15 mouse cellular contexts compared by ENCODE assay signal in genomic region chr4:154346731-154347522, GRCm38 (mm10). TPM values are rescaled to one million over a fixed set of nuclear protein-coding genes. Genes with fewer than 3 reads are reported as not detected.
DNase-seq lines count a peak whose midpoint lies in the region; ATAC-seq lines count a peak whose summit lies in the region.
"Had no signal": no experiment of that assay in that cellular context is flagged by ENCODE, and none has a peak within 500 bp of the region (broad histone marks: within the 10 kb centered on the region; RNA-seq: fewer than 3 reads in every experiment).

No protein-coding gene starts in this region.

- H3K4me2 ChIP-seq in kidney, embryonic 16.5 days (replicated peaks; ENCODE audit: low read depth, low read length), result 0 out of 2 replicates have a peak overlapping the region, but pooled peaks have one; percentile 3
- no peak overlapping the region for H3K4me2 ChIP-seq in hindbrain, embryonic 12.5 days (replicated peaks)
- no peak overlapping the region for H3K4me2 ChIP-seq in neural tube, embryonic 13.5 days

- no peak overlapping the region for H3K9ac ChIP-seq in kidney, embryonic 16.5 days (replicated peaks; ENCODE audit: low read length)
- no peak overlapping the region for H3K9ac ChIP-seq in hindbrain, embryonic 12.5 days
- H3K9ac ChIP-seq in neural tube, embryonic 13.5 days, result no peak overlapping the region

- peaks cover 76% of the 10 kb centered on the region for H3K27me3 ChIP-seq in kidney, embryonic 16.5 days (ENCODE audit: insufficient read depth, low read length)
- peaks cover 6% of the 10 kb centered on the region; the same call in 1 of the 2 replicates for H3K27me3 ChIP-seq in hindbrain, embryonic 12.5 days
- peaks cover 34% of the 10 kb centered on the region for H3K27me3 ChIP-seq in neural tube, embryonic 13.5 days
- H3K27me3 ChIP-seq: CH12.LX had no signal

- peak overlapping the region; percentile 44 for H3K27ac ChIP-seq in kidney, embryonic 16.5 days (ENCODE audit: low read length)
- no peak overlapping the region for H3K27ac ChIP-seq in hindbrain, embryonic 12.5 days
- H3K27ac ChIP-seq in neural tube, embryonic 13.5 days (replicated peaks), result no peak overlapping the region; the same call in 1 of the 2 replicates
- H3K27ac ChIP-seq: macrophage had no signal

- peaks cover 29% of the 10 kb centered on the region for H3K4me1 ChIP-seq in kidney, embryonic 16.5 days (ENCODE audit: insufficient read depth, low read length)
- H3K4me1 ChIP-seq in hindbrain, embryonic 12.5 days, result peaks cover 22% of the 10 kb centered on the region
- peaks cover 28% of the 10 kb centered on the region for H3K4me1 ChIP-seq in neural tube, embryonic 13.5 days (replicated peaks)

- no peak overlapping the region for H3K4me3 ChIP-seq in kidney, embryonic 16.5 days (ENCODE audit: low read length)
- no peak overlapping the region for H3K4me3 ChIP-seq in hindbrain, embryonic 12.5 days
- no peak overlapping the region for H3K4me3 ChIP-seq in neural tube, embryonic 13.5 days

- no peak for DNase-seq in kidney, postnatal 25 days
- peak; percentile 25 for DNase-seq in embryo, embryonic 9.5 days (ENCODE audit: extremely low spot score)
- no peak for DNase-seq in cerebellum, adult 8-10 months
- no peak for DNase-seq in ovary, adult 18-20 months (ENCODE audit: low spot score)
- DNase-seq: adrenal gland, postnatal 10 days; heart, postnatal 14 days; kidney, adult 2 months had no signal

- 6% methylated on average over 19 of the region's 19 CpGs for WGBS in kidney, embryonic 16.5 days
- 46% methylated on average over 19 of the region's 19 CpGs for WGBS in hindbrain, embryonic 12.5 days
- 18% methylated on average over 19 of the region's 19 CpGs for WGBS in neural tube, embryonic 13.5 days

- peak; percentile 67 for ATAC-seq in kidney, embryonic 16.5 days (ENCODE audit: low FRiP score, low TSS enrichment)
- peak; percentile 65 for ATAC-seq in hindbrain, embryonic 12.5 days (ENCODE audit: low FRiP score)
- ATAC-seq in neural tube, embryonic 13.5 days (ENCODE audit: low read depth), result peak; percentile 49
- ATAC-seq: Patski had no signal

- peaks cover 3% of the 10 kb centered on the region; the same call in 1 of the 2 replicates for H3K9me3 ChIP-seq in kidney, embryonic 16.5 days (ENCODE audit: low read length)
- H3K9me3 ChIP-seq in hindbrain, embryonic 12.5 days (replicated peaks), result no peaks in the 10 kb centered on the region
- no peaks in the 10 kb centered on the region for H3K9me3 ChIP-seq in neural tube, embryonic 13.5 days

- no peaks in the 10 kb centered on the region for H3K36me3 ChIP-seq in kidney, embryonic 16.5 days (ENCODE audit: insufficient read depth, low read length)
- H3K36me3 ChIP-seq in hindbrain, embryonic 12.5 days, result peaks cover 6% of the 10 kb centered on the region; the same call in 1 of the 2 replicates
- H3K36me3 ChIP-seq in neural tube, embryonic 13.5 days, result no peaks in the 10 kb centered on the region

RNA-seq across cellular contexts. Expression of gene B230104I21Rik, which starts 11.0 kb away (rescaled TPM):
- 0.37 TPM in 1 of 2 replicates, not detected in the other for polyA plus RNA-seq in kidney, embryonic 16.5 days (2015; fragmentation: Nextera tagmentation; extraction: Ambion mirVana)
- polyA plus RNA-seq in hindbrain, embryonic 12.5 days (2016; fragmentation: Nextera tagmentation; extraction: Ambion mirVana), result not detected in 2 replicates
- polyA plus RNA-seq in neural tube, embryonic 13.5 days (2015; fragmentation: Nextera tagmentation; extraction: Ambion mirVana), result not detected in 2 replicates
- polyA plus RNA-seq: kidney, adult 2 months; liver, embryonic 16.5 days; macrophage; Patski; small intestine, adult 2 months had no signal

RNA-seq across cellular contexts. Expression of gene Arhgef16, which starts 45.5 kb away (rescaled TPM):
- polyA plus RNA-seq in kidney, embryonic 16.5 days (2015; fragmentation: Nextera tagmentation; extraction: Ambion mirVana), result 44.2 and 44.3 TPM in 2 replicates
- 3.0 and 4.1 TPM in 2 replicates for polyA plus RNA-seq in hindbrain, embryonic 12.5 days (2016; fragmentation: Nextera tagmentation; extraction: Ambion mirVana)
- 1.1 and 1.2 TPM in 2 replicates for polyA plus RNA-seq in neural tube, embryonic 13.5 days (2015; fragmentation: Nextera tagmentation; extraction: Ambion mirVana)
- polyA plus RNA-seq: macrophage had no signal
